Mouse (Mus musculus): ENCODE results near the gene Stat6.

DNA sequence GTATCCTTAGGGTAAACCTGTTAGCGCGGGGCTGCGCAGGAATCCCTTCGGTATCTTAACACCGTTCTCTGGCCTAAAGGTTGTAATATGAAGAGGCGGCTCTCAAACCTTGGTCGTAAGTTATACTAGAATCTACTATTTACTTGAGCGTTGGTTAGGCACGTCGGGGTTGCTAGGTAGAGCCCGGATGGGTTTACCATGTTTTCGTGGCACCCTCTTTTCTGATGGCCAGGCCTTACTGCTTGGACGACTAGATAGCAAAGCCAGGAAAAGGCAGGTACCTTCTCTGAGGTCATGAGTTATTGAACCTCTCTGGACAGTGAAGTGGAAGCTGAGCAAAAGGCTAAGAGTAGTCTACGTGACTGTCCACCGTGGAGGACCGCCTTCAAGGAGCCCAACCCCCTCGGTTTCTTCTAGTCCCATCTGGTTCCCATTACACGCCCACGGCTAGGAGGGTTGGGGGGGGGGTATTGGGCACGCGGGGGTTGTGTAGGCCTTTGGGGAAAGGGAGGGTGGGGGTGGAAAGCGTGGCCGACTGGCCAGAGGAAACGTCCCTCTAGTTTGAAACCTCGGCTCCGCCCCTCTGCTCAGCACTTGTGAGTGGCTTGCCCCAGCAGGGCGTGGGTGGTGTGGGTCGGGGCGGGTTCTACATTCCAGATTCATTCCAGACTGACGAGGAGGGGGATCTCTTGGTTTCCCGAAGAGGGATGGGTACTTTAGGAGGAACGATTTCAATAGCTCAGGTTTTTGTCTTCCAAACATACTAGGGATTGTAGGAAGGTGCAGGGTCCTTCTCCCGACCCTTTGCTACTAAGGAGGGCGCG lies 24.7 kb downstream of the Stat6 start:
- TF ChIP-seq CTCF (IDR thresholded peaks at IDR 0.05; ENCODE audit: low read depth) (no peak), EP300 (IDR thresholded peaks at IDR 0.05; ENCODE audit: low read depth) (no peak)

Data from liver, postnatal 0 days (tissue).